Mouse (Mus musculus): ENCODE results near the gene Gna12. TPM values are rescaled to one million over a fixed set of nuclear protein-coding genes. Genes with fewer than 3 reads are reported as not detected.

The Gna12 gene
- polyA plus RNA-seq, 1 experiment: 86.9 TPM

DNA sequence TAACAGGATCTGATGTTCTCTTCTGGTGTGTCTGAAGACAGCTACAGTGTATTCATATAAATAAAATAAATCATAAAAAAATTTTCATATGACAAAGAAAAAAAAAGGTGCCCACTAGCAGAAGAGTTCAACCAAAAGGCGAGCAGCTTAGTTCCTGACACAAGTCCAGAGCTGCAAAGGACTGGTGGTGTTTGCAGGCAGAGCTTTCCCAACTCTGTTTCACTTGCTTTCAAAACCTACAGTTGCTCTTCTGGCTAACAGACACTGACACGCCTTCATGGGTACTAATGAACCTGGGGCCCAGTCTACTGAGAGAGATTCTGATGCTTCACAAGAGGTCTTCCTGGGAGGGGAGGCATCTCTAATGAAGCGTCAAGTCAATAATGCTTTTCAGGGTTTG, 34.2 kb downstream of the Gna12 start:
- no peak for DNase-seq (ENCODE audit: low read depth)

DNA sequence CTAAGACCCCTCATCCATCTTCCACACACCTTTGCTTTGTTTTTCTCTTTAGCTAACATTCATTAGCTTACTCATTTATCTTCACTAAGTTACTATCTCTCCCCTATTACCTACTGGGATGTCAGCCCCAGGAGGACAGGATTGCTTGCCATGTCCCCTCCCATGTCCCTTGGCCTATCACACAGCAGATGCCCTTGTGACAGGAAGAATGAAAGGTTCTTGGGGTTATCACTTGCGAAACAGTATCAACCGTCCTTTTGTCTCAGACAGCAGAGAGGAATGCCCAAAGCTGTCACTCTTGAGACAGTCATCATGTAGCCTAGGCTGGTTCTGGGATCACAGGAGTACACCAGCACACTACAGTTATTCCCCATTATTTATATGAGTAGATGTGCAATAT, 35.1 kb downstream of the Gna12 start:
- no peak for DNase-seq (ENCODE audit: low read depth)

DNA sequence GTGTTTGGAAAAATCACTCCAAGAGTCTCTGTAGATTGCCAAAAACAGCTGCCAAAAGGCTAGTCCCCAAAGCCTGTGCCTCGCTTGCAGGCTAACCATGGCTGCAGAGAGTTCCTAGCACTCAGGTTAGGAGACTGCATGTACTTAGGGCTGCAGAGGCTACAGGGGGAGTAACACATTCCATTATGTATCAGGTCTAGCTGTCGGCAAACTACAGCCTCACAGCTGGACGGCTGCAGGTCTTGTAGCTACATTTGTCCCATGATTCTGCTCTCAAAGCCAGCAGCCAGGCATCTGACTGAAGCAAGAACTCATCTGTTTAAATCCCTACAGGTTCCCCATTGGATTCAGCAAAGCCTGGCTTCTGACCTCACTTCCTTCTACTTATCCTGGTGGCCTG, 35.5 kb downstream of the Gna12 start:
- DNase-seq (ENCODE audit: low read depth): no peak

DNA sequence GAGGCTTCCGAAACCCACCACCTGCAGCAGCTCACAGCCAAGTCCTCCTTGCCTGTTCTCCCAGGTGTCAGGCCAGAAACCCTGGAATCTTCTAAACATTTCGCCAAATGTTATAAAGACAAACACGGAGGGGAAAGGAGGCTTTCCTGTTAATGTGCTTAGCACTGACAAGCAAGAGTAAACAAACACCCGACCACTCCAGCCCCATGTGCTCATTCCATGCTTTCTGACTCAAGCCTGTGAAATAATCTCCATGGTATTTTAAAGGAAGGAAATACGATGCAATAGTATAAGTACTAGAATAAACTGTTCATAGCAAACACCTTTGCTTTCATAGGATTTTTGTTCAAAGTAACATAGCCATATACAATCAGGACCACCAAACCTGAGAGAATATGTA, 38.0 kb downstream of the Gna12 start:
- no peak for DNase-seq (ENCODE audit: low read depth)

DNA sequence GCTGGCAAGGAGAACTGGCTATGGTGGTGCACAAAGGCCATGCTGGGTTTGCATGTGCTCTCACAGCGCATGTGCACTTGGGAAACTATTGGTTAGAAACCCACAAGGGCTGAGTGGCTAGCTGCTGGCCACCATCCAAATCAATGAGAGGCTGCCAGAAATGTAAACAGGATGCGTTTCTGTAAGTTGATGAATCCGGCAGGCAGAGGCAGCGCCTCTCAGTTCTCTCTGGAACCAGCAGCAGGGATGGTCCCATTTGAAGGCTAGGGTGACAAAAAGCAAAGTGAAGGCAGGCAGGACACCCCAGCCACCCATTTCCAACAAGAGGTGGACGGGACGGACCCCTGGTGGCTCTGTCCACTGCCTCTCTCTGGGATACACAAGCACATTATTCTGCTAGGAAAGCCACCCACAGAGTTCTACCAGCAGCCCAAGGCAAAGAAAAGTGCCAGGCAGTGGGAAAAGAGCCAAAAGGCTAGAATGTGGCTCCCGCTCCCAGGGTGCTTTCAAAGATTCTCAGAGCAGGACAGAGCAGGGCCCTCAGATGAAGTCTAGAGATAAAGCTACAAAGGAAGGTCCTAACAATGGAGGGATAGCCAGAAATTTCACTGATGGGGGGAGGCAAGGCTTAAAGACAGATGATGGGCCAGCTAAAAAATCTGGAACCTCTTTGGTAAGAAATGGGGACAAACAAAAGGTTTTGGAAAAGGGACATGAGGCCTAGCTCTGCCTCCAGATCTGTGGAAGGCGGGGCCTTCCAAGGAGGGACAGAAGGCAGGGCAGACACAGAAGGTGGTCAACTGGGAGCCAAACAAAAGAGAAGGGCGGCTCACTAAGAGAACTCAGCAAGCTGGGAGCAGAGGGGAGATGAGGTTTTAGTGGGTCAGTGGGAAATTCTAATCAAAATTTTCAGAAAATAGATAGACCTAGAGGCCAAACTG, 39.0 kb downstream of the Gna12 start:
- no peak for DNase-seq (ENCODE audit: low read depth)

DNA sequence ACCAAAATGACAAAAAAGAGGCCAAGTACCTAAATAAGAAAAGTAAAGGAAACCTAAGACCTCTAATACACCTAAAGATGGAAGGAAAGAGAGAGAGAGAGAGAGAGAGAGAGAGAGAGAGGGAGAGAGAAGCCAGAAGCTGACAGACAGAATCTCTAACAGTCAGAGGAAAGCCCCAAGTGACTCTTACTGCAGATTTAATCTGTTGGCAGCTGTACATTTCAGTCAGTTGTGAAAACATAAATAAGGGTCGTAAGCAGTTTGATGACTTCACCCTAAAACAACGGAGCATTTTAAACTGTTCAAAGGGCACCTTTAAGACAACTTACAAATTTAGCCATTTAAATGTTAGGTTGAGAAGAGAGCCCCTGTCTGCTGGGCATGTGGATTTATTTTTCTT, 39.8 kb downstream of the Gna12 start:
- DNase-seq (ENCODE audit: low read depth): no peak

DNA sequence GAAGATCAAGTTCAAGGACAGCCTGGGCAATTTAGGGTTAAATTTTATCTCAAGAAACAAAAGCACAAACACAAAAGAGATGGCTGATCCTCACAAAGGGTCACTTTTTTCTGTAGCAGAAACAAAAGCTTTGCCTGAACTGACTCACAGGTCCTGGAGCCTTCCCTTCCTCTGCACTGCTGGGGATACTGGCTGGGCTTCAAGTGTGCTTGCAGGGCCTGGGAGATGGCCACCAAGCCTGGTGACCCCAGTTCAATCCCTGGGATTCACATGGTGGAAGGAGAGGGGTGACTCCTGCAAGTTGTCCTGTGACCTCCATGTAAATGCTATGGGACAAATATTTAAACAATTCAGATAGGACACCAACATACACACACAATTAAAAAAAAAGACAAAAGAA, 40.7 kb downstream of the Gna12 start:
- no peak for DNase-seq (ENCODE audit: low read depth)

DNA sequence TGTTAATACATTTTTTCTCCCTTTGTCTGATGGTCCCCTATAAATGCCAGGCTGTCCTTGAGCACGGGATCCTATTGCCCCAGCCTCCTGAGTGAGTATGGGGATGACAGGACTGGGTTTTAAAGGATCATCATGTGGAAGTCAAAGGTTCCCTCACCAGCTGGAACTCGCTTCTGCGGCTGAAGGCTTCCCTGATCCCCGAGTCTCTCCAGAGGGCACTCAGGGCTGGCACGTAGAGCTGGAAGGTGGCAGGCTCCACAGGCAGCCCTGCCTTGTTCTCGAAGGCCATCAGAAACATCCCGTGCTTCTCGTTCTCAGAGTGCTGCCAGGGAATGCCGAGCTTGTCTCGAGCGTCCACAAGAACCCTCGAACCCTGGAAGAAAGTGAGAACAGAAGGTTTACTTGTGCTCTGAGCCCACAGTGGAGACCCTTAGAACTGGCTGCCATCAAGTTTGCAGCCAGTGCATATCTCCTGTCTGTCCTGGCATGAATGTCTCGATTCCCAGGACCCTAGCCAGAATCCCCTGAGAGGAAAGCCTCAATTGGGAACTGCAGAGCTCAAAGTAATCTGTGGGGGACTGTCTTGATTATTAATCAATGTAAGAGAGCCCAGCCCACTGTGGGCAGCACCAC, 44.9 kb downstream of the Gna12 start:
- DNase-seq (ENCODE audit: low read depth): no peak

DNA sequence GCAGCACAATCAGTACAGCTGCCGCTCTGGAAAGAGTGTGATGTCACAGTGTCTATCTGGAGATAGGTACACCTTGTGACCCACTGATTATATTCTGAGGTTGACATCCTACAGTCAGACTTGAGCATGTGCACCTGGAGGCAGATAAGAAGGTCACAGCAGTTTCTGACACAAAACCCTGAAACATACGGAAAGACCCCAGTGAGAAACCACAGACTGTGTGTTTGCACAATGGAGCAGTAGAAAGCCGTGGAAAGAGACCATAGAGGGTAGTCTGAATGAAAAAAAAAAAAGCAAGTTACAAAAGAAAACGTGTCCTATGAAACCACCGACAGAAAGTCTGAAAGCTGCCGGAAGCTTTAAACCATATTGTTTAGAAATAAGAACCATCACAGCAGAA, 45.9 kb downstream of the Gna12 start:
- DNase-seq (ENCODE audit: low read depth): no peak

DNA sequence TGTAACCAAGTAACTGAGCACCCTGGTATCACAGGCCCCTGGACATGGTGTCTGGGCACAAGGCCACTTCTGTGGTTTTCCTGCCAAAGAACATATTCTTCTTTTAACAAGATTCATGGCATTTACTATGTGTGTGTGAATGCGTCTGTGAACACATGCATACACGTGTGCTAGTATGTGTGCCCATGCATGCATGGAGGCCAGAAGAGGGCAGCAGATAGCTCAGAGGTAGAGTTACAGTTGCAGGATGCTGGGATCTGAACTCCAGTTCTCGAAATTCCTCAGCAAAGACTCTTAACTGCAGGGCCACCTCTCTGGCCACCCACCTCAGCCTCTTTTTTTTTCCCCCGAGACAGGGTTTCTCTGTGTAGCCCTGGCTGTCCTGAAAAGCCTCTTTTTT, 46.7 kb downstream of the Gna12 start:
- no peak for DNase-seq (ENCODE audit: low read depth)

DNA sequence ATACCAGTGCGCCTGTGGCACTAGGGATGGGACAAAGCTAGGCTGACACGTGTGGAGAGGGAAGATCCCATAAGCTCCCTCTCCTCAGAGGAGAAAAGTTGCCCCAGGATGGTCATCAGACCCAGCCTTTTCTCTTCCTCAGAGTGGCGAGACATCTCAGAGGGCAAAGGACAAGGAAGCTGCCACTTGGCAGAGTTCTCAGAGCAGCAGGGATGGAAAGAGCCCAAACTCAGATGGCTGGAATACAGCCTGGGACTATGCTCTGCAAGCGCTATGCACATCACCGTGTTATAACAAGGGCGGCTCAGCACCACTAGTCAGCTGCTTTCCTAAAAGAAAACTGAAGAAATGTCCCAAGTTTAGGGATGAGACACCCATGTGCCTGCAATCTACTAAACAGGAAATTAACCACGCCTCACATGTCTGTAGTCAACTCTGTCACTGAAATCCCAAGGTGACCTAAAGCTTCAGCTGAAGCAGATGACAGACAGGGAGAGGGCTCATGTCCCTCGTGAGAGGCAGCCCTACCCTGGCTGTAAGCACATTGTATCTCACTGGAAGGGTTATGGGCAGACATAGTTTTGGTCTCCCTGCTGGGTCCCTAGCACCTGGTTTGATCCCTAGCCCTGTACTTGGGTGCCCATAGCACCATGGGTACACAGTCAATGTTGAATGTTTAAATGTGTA, 48.2 kb downstream of the Gna12 start:
- DNase-seq (ENCODE audit: low read depth): no peak

DNA sequence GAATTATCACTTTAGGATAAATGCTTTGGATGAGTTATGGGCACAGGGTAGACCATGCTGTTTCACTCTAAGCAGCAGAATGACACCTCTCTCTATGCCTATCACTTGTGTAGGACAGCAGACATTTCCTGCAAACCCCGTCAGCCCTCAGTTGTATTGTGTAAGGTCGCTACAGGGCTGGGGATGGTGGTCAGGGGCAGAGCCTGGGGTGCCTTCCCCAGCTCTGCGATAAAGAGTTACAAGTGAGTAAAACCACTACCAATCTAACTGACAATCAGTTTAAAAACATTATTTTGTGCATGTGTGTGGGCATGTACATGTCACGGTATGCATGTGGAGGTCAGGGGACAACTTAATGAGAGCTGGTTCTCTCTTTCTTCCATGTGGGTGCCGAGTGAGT, 49.1 kb downstream of the Gna12 start:
- DNase-seq (ENCODE audit: low read depth): no peak

DNA sequence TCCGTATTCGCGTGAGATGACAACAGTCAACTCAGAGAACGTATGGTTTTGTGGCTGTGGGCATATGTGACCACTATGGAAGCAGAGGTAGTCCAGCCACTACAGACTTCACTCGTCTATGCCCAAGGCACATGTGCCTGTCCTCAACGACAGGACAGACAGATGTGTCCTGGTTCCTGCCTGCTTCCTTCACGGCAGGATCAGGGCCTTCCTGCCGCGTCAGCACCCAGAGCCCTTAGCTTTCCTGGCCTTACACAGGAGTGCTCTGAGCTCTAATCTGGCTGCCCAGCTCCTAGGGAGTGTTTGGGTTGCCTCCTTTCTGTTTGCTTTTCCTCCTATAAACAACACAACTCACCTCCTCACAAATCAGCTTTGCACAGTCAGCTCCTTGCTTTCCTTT, 53.3 kb downstream of the Gna12 start:
- DNase-seq (ENCODE audit: low read depth): no peak

DNA sequence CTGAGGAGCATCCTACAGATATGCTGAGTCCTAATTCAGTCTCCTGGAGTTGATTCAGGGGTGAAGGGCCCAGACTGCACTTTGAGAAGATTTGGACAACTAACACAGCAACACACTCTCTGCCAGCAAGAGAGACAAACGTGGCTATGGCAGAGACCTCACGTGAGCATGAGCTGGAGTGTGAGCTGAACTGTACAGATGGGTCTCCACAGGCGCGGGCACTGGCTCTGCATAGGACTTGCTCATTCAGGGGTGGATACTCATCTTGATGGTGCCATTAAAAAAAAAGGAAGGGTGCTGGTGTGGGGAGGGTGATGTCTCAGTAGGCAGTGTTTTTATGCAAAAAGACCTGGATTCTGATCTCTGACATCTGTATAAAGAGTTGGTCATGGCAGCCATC, 55.1 kb downstream of the Gna12 start:
- DNase-seq (ENCODE audit: low read depth): no peak

DNA sequence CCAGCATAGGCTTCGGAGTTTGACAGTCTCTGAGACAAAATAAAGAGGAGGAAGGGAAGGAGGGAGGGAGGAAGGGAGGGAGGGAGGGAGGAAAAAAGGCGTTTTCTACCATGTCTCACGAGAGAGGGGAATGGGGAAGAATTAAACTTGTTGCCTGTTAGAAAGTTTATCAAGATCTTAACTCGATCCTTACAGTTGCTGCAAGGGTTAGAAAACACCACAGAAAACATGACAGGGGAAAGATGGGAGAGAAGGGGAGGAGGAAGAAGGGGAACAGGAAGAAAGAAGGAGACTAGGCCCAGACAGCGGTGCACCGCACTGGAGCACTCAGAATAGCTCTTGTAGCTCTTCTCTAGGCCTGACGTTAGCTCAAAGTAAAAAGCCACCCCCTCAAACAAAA, 58.1 kb downstream of the Gna12 start:
- DNase-seq (ENCODE audit: low read depth): no peak

DNA sequence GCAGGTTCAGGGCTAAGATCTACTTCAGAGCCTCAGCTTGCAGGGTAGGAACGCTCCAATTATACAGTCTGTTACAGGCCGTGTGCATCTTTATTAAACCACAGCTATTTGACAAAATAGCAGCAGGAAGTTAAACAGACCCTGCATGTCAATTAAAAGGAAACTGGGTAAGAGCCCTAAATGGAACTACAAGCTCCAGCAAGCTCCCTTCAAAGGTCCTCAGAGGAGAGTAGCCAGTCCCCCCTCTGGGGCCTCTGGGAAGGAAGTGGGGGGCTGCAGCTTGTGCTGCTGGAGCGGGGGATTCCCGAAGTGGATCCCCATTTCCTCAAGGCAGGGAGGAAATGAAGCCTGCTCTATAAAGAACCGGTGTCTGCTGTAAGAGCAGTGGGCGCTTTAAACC, 58.6 kb downstream of the Gna12 start:
- DNase-seq (ENCODE audit: low read depth): no peak

DNA sequence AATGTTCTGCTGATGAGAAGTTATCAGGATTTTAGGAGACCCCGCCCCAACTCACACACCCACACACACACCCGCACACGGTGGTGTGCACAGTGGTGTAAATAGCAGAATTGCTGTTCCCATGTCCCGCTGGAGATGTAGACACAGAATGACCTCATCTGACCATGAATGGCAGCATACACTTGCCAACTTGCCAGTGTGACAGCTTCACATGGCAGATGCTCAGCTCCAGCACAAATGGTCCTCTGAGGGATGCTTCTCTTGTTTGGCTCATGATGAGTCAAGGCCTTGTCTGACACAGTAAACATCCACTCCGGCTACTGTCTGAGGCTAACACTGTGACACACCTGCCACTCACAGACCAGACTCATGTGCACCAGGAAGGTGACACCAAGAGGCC, 61.9 kb downstream of the Gna12 start:
- DNase-seq (ENCODE audit: low read depth): no peak

DNA sequence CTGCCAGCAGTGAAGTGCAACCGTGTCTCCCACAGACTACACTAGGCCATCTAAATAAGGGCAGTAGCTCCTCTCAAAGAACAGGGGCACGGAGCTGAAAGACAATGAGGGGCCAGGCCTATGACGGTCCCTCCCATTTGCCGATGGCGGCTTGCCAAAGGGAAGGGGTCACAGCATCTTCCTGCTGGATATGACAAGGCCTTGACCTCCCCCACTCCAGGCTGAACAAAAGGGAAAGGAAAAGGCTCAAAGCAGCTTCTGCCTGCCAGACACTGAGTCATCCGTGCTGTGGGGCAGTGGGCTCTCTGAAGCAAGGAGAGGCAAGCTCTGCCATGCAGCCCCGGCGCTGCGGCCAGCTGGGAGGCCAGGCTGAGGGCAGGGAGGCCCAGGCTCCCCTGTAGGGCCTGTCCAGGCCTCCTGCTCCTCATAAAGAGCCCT, 62.5 kb downstream of the Gna12 start:
- no peak for DNase-seq (ENCODE audit: low read depth)

DNA sequence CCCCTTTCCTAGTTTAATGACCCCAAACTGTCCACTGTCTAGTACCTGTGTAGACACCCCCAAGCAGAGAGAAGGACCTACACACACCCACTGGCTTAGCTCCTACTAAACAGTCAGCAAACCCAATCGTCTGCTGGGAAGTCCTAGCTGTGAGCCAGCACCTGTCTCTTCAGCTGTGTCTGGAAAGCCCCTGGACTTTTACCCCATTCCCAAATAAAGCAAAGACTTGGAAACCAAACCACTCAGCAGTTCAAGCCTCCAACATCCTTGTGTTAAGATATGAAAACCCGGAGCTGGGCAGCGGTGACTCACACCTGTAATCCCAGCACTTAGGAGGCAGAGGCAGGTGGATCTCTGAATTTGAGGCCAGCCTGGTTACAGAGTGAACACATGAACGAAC, 63.7 kb downstream of the Gna12 start:
- DNase-seq (ENCODE audit: low read depth): no peak

DNA sequence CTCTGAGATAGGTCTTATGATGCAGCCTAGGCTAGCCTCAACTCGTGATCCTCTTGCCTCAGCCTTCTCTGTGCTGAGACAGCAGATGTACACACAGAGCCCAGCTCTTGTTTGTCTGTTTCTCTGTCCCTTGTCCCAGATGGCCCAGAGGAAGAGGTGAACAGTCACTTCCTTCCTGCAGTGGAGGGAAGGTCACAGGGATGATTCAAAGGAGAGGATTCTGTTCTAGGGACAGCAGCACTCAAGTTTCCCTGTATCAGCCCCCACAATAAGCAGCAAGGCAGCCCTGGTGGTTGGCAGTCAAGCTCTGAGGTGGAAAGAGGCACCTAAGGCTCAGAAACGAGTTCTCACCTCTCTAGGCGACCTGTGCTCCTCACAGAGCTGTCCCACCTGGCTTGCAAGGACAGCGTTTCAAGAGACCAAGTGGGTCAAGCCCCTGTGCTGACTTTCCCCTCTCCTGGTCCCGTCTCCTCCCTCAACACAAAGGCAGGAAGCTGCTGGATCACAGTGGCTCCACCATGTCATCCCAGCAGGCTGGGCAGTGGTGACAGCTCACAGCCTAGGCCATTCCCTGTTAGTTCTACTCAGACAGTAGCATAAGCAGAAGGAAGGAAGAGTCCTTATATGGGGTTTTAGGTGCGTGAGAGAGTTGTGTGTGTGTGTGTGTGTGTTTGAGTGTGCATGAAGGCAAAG, 65.2 kb downstream of the Gna12 start:
- no peak for DNase-seq (ENCODE audit: low read depth)

DNA sequence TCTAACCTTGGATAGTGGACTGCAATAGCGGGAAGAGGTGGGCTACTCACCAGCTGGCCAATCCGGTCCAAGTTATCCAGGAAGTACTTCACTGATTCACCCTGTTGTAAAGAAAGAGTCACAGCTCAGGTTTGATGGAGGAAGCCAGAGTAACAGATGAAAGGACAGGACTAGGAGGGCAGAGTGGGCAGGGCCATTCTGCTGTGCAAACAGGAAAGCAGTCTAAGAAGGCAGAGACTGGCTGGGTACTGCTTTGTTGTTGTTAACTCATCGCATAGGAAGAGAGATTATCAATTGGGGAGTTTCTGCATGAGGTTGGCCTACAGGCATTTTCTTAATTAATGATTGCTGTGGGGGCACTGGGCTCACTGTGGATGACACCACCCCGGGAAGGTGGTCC, 67.7 kb downstream of the Gna12 start:
- DNase-seq (ENCODE audit: low read depth): no peak

DNA sequence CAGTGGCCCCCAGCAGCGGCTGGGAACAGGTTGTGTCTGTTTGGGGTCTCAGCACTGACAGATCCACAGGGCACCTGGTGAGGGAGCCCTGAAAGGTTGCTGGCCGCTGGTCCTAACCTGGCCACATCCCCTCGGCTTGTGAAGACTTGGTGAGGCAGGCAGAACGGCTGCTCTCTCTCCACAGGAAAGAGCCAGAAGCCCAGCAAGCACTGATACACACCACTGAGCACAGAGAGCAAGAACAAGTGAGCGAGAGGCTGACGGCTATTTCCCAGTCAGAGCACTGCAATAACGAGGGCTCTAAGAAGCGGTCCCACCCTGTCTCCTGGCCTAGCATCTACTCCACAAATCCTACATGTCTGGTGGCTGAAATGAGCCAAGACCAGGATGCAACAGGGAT, 71.4 kb downstream of the Gna12 start:
- DNase-seq (ENCODE audit: low read depth): no peak
